Mouse (Mus musculus): ENCODE data around the gene Trappc6a.

The Trappc6a gene

GRCm38 (mm10) chr7:19561765-19562642, 53.8 kb downstream of the Trappc6a start:
- peak; percentile 86 for DNase-seq

- DNase-seq = peak; percentile 56
These were observed 54.6 kb downstream of the Trappc6a start, which contains the start of gene Ppp1r37 for GRCm38 (mm10) chr7:19562643-19563410. Gene Ppp1r37, minus strand, starts transcription at chr7:19563076.

GRCm38 (mm10) chr7:19563884-19564283, 55.7 kb downstream of the Trappc6a start:
- DNase-seq = peak; percentile 42

GRCm38 (mm10) chr7:19564455-19564854, 56.3 kb downstream of the Trappc6a start:
- DNase-seq = peak; percentile 36

Data from cerebellum, adult 11-12 months (tissue).